ENCODE assay signal across 15 mouse cellular contexts in genomic region chr5:118909756-118910155, GRCm38 (mm10).
"Had no signal": no experiment of that assay in that cellular context is flagged by ENCODE, and none has a peak within 500 bp of the region (broad histone marks: within the 10 kb centered on the region; RNA-seq: fewer than 3 reads in every experiment).

No protein-coding gene starts in this region.

- ATAC-seq: midbrain, embryonic 16.5 days had no signal

- H3K4me3 ChIP-seq: layer of hippocampus, adult 2 months; limb, embryonic 12.5 days; midbrain, embryonic 12.5 days; neural tube, embryonic 13.5 days had no signal

- H3K9me3 ChIP-seq: limb, embryonic 12.5 days; midbrain, embryonic 12.5 days; neural tube, embryonic 13.5 days had no signal

- H3K4me1 ChIP-seq: neural tube, embryonic 13.5 days had no signal

- H3K36me3 ChIP-seq: limb, embryonic 12.5 days; midbrain, embryonic 12.5 days; neural tube, embryonic 13.5 days had no signal

- H3K4me2 ChIP-seq: limb, embryonic 12.5 days; midbrain, embryonic 12.5 days; neural tube, embryonic 13.5 days had no signal

- H3K9ac ChIP-seq: limb, embryonic 12.5 days; liver, embryonic 14.5 days; midbrain, embryonic 12.5 days; neural tube, embryonic 13.5 days had no signal

- H3K27ac ChIP-seq: layer of hippocampus, adult 2 months; limb, embryonic 12.5 days; liver, embryonic 14.5 days; midbrain, embryonic 12.5 days; neural tube, embryonic 13.5 days had no signal

- H3K27me3 ChIP-seq: midbrain, embryonic 12.5 days; neural tube, embryonic 13.5 days had no signal

- DNase-seq: kidney, adult 18-20 months; kidney, postnatal 36 days; liver; lung, adult 18-20 months; retina, postnatal 1 day; right cerebral cortex, postnatal 4 days; spleen, adult 18-20 months; thymus, adult 2 months; thymus, postnatal 25 days had no signal
